Mouse (Mus musculus) urinary bladder, postnatal 25 days (tissue): ENCODE measurements around the gene Ncbp1.

ENCODE experiments used
- DNase-seq: peaks from one replicate; pipeline ENCODE4 v3.0.0; 2022; ENCODE audit warnings: low spot score

The Ncbp1 gene

DNA sequence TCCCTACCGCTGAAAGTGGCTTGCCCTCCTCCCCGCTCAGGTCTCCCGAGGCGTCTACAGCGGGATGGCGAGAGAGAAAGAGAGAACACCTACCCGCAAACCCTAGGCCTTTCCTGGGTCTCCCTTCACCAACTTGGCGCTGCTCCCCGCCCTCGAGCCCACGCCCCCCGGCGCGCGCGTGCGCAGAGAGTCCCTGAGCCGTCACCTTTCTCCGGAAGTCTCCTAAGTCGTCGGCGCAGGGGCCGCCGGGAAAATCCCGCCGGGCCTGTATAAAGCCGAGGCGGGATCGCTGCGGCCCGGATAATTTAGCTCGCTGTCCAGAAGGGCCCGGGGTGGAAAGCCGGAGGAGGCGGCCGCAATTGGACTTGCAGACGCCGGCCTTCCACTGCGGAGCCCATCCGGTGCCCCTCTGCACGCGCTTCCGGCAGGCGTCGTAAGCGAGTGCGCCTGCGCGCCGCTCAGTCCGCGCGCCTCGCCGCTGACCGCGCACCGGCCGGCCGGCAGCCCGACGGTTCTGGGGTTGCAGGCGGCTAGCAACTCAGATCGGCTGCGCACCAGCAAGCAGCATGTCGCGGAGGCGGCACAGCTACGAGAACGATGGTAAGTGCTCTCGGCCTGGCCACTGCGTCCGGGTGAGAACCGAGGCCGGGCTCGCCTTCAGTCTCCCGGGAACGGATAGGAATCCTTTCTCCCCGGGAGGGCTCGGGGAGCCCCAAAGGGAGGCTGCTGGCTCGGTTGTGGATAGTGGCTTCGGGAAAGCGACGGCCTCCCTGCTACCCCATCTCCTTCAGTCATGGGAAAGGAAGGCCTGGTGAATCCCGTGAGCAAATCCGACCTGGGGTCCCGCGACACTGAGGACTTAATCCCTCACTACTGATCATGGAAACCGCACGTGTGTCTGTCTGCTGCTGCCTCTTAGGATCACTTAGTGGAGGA is at the start of gene Ncbp1, which contains the start of gene Tstd2:
Gene Ncbp1, plus strand, starts transcription at position 327 of the 936 bp plus-strand sequence.
Gene Tstd2, minus strand, starts transcription at position 408 of the 936 bp plus-strand sequence.
- peak; percentile 92 for DNase-seq

DNA sequence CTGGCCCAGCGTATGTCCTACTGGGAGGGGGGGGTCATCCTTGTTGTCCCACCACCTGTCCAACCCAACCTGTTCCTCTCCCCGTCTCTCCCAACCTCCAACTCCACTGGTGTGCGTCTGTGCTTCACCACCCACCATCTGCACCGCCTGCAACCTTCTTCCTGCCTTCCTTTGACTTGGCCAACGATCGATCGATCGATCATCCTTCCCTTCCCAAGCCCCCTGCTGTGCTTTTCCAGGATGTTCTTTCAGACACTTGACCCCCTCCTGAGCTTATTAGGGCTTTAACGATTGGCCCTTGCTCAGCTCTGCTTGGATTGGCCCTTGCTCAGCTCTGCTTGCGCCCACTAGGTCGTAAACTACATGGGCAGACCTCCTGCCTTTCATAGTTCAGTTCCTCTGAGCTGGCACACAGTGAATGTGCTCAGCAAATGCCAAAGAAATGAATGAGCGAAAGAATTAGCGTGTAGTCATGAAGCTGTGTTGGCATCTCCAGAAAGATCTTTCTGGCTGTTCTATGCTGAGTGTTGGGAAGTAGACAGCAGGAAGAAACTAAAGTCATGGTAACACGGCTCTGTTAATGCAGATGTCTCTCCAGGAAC is 48.8 kb upstream of the Ncbp1 start:
- no peak for DNase-seq

- DNase-seq, result peak; percentile 17
Observed at GRCm38 (mm10) chr4:46092429-46093076, 45.9 kb upstream of the Ncbp1 start.

- DNase-seq, result no peak
Observed at GRCm38 (mm10) chr4:46094916-46095825, 43.2 kb upstream of the Ncbp1 start.

DNA sequence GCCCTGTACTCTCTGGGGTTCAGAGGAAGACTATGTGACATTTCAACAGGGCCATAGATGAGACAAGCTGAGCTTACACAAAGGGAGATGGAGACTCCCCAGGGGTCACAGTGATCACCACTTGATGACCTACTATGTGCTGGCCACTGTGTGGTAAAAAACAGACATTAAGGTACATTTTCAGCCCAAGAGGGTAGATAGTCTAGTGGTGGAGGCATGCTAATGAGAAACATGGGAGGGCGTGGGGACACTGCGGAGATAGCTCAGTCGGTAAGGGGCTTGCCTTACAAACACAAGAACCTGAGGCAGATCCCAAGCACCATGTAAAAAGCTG is 42.6 kb upstream of the Ncbp1 start:
- no peak for DNase-seq

- no peak for DNase-seq
Observed at GRCm38 (mm10) chr4:46096546-46096945, 41.9 kb upstream of the Ncbp1 start.

- DNase-seq, result no peak
Observed at GRCm38 (mm10) chr4:46097591-46097990, 40.8 kb upstream of the Ncbp1 start.

DNA sequence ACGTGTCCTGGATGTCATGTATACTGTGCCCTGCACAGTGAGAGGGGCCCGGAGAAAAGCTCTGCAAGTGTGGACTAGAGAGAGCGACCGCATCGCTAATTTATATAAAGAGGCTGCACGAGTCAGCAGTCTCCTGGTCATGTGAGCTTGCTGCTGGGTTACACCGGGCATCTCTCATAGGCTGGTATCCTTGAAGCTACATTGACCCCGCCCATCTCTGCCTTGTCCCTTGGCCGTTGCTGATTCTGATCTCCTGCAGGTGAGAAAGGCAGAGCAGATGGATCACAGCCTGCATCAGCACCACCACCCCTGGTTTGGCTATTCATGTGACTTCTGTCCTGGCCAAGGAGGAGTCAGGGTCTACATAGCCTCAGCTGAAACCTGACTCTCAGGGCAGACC is 39.3 kb upstream of the Ncbp1 start:
- DNase-seq, result no peak

DNA sequence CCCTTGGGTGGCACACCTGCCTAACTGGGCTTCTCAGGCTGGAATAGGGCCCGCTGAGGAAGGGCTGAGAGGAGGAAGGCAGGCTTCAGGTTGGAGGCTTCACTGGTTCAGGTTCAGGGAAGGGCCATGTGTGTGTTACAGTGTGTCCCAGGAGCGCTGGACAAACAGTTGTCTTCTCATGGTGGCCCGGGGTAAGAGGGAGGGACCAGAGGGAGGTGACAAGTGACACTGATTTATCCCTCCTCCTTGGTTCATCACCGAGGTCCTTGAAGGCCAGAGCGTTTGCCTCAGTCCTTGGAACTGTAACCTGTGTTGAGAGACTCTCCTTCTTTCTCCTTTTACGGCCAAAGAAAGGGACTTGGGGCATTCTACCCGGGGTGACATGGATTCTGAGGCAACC is 37.9 kb upstream of the Ncbp1 start:
- no peak for DNase-seq

DNA sequence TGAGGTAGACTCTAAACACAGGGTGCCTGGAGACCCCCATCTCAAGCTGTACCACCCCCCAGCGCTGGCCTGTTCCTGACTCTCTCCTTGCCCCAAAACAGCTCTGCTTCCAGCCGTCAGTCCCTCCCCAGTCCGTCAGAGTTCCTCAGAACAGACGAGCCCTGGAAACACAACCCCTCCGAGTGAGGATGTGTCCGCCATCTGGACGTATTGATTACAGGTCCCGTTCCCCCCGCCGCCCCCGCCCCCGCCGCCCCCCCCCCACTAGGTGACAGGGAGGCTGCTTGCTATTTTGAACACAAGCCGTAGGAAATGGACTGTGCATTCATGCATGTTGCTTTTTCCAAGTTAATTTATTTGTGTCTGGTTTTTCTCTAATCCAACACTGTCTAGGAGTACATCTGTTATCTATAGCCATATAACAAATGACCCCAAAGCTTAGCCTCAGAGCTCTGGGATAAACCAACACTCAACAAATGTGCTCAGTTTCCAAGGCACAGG is 37.2 kb upstream of the Ncbp1 start:
- DNase-seq, result no peak

GRCm38 (mm10) chr4:46102078-46102769 is 36.2 kb upstream of the Ncbp1 start:
- no peak for DNase-seq

- no peak for DNase-seq
Observed at GRCm38 (mm10) chr4:46110084-46110483, 28.3 kb upstream of the Ncbp1 start.

DNA sequence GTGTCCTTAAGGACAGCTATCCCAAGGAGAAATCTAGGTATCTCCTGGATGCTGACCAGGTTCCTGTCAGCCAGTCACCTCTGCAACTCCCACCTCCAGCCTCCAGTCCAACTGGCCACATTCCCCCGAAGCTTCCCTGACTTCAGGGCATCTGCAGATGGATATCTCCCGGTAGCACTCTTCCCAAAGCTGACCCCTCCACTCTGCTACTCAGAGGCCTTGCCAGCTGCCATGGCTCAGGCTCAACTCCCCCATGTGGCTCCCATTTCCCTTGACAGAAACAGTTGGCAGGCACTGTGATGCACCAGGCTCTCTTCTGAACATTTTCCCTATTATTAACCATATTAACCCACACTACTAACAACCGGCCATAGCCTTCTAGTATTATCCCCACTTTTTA is 27.1 kb upstream of the Ncbp1 start:
- DNase-seq, result no peak

GRCm38 (mm10) chr4:46115308-46115707 is 23.1 kb upstream of the Ncbp1 start:
- DNase-seq, result no peak

DNA sequence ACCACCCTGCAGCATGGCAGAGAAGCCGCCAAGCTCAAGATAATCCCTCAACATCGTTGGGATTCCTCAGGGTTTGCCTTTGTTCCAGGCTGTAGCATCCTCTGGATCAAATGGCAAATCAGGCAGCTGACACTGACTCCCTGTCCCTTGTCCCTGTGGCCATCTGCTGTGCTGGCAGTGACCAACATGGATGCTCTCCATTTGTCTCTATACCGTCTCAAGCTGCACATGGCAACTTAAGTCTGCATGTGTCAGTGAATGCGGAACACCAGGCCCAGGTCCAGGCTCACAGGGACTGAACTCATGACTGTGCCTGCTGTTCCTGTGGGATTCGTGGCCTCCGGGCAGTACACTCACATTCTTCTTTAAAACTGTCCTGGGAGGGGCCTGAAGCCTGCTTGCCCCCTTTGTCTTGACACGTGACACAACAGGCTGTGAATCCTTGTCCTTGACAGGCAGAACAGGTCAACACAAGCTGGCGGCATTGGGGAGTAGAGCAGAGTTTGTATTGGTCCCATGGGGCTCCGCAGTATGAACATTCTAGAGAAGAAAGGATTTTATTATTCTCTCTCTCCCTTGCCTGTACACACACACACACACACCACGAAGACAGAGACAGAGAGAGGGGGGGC is 21.8 kb upstream of the Ncbp1 start:
- no peak for DNase-seq

- DNase-seq, result no peak
Observed at GRCm38 (mm10) chr4:46117536-46117935, 20.9 kb upstream of the Ncbp1 start.

- no peak for DNase-seq
Observed at GRCm38 (mm10) chr4:46119514-46120094, 18.8 kb upstream of the Ncbp1 start.

DNA sequence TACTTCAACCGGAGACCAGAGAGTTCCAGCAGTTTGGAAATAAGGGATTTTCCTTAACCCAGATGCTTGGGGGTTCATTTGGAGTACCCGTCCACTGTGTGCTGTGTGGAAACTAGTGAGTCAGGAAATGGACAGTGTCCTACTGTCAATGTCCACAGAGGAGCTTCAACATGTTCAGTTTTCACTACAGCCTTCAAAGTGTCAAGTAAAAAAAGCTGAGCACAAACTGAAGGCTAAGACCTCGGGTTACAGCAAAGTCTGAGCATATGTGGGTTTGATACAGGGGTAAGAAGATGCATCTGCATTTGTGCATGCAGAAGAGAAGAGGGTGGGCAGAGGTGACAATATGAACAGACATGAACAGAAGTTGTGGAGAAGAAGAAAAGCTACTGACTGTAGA is 17.6 kb upstream of the Ncbp1 start:
- DNase-seq, result no peak

DNA sequence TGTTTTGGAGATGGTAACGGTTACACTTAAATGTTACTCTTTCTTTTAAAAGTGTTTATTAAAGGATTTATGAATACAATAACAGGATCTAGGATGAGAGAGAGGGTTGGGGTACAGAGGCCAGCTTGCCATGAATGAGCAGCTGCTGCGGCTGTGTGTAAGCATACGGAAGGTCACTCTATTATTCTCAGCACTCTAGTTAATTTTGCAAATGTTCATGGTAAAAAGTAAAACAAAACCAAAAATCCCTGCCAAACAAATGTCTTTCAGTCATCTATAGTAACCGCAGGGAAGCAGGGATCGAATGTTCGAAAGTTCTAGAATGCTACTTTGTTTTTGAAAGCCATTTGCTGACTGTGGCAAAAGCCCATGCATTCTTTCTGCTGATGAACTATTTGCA is 15.1 kb upstream of the Ncbp1 start:
- DNase-seq, result no peak

DNA sequence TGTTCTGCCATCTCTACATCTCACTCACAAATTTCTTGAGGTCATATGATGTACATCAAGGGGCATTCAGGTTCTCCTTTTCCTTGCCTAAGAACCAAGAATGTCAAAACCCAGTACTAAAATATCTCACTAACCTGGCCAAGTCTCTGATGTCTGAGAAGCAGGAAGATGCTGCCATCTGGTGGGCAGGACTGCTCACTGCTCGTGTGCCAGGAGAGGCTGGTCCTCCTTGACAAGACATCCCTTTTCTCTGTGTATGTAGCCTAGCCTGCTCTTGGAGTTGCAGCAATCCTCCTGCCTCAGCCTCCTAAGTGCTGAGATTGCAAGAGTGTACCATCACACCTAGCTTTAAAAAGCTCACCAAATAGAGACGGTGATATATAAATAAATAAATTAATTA is 11.9 kb upstream of the Ncbp1 start:
- DNase-seq, result peak; percentile 52
